11 mouse cellular contexts compared by ENCODE assay signal in the genomic region with DNA sequence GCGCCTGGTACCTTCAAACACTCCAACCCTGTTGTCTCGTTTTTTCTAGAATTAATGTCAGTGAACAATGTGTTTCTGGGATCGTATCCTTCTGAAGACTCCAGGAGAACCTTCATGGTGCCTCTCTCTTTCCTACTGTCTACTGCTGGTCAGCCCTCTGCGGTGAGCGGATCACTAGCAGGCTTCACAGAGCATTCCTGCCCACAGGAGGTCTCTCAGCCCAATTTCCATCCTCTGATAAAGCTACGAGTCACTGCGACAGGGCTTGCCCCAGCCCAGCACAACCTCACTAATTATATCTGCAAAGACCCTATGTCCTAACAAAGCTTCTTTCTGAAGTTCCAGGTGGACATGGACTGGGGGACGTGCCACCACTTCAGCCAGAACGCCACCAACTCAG.
A peak's percentile ranks its signal among the peaks of the same experiment; 100 is the strongest.
DNase-seq lines count a peak whose midpoint lies in the region; ATAC-seq and TF ChIP-seq lines count a peak whose summit lies in the region.
"Had no signal": no experiment of that assay in that cellular context is flagged by ENCODE, and none has a peak within 500 bp of the region (broad histone marks: within the 10 kb centered on the region; RNA-seq: fewer than 3 reads in every experiment).

No protein-coding gene starts in this region.

- DNase-seq in heart, postnatal 25 days (ENCODE audit: low spot score), result no peak
- no peak for DNase-seq in lung, embryonic 14.5 days
- no peak for DNase-seq in lung, postnatal 4 days
- no peak for DNase-seq in hindbrain, embryonic 11.5 days (ENCODE audit: low spot score)
- no peak for DNase-seq in midbrain, embryonic 14.5 days
- DNase-seq in frontal cortex, postnatal 25 days (ENCODE audit: low spot score in 2 of 2), result no peak
- no peak for DNase-seq in right cerebral cortex, postnatal 4 days
- DNase-seq: right cerebral cortex, postnatal 25 days; thymus, adult 18-20 months had no signal

- TF ChIP-seq CTCF in lung, embryonic 14.5 days (IDR thresholded peaks at IDR 0.05; ENCODE audit: low read depth), result no peak

- H3K27me3 ChIP-seq in heart, embryonic 12.5 days (replicated peaks), result no peaks in the 10 kb centered on the region
- H3K27me3 ChIP-seq in lung, embryonic 14.5 days (ENCODE audit: insufficient read depth, low read length), result no peaks in the 10 kb centered on the region
- H3K27me3 ChIP-seq in hindbrain, embryonic 11.5 days (ENCODE audit: control insufficient read depth, insufficient read depth, low read length), result no peaks in the 10 kb centered on the region
- H3K27me3 ChIP-seq in midbrain, embryonic 14.5 days (ENCODE audit: control insufficient read depth, insufficient read depth, low read length), result no peaks in the 10 kb centered on the region

- no peak overlapping the region for H3K4me3 ChIP-seq in heart, embryonic 12.5 days
- no peak overlapping the region for H3K4me3 ChIP-seq in lung, embryonic 14.5 days (ENCODE audit: low read depth, low read length)
- no peak overlapping the region for H3K4me3 ChIP-seq in hindbrain, embryonic 11.5 days (ENCODE audit: low read depth, low read length)
- H3K4me3 ChIP-seq in midbrain, embryonic 14.5 days (replicated peaks; ENCODE audit: low read depth, low read length), result no peak overlapping the region
- H3K4me3 ChIP-seq: myocyte had no signal

- 43% methylated on average over 9 of the region's 9 CpGs for WGBS in heart, embryonic 12.5 days
- 70% methylated on average over 9 of the region's 9 CpGs for WGBS in lung, embryonic 14.5 days
- 63% methylated on average over 9 of the region's 9 CpGs for WGBS in hindbrain, embryonic 11.5 days
- WGBS in midbrain, embryonic 14.5 days, result 74% methylated on average over 9 of the region's 9 CpGs

- H3K4me1 ChIP-seq in heart, embryonic 12.5 days (replicated peaks), result peaks cover 88% of the 10 kb centered on the region
- peaks cover 38% of the 10 kb centered on the region for H3K4me1 ChIP-seq in lung, embryonic 14.5 days (ENCODE audit: insufficient read depth)
- peaks cover 34% of the 10 kb centered on the region for H3K4me1 ChIP-seq in hindbrain, embryonic 11.5 days (replicated peaks; ENCODE audit: control insufficient read depth, insufficient read depth, low read length)
- H3K4me1 ChIP-seq in midbrain, embryonic 14.5 days (ENCODE audit: control insufficient read depth, insufficient read depth, low read length), result peaks cover 57% of the 10 kb centered on the region

- no peak for ATAC-seq in heart, embryonic 12.5 days (ENCODE audit: insufficient number of reproducible peaks, low FRiP score)
- no peak for ATAC-seq in lung, embryonic 14.5 days (ENCODE audit: insufficient read depth)
- ATAC-seq in hindbrain, embryonic 11.5 days (ENCODE audit: low FRiP score), result no peak
- no peak for ATAC-seq in midbrain, embryonic 14.5 days (ENCODE audit: low FRiP score, low TSS enrichment)

- intact Hi-C loops in heart, postnatal 25 days (cut with DNase I), result no loop called here

- peak overlapping the region; percentile 97 for H3K27ac ChIP-seq in heart, embryonic 12.5 days (ENCODE audit: poor library complexity, severe bottlenecking)
- H3K27ac ChIP-seq in lung, embryonic 14.5 days (ENCODE audit: low read depth), result peak overlapping the region; percentile 91
- H3K27ac ChIP-seq in hindbrain, embryonic 11.5 days (ENCODE audit: low read depth, low read length), result peak overlapping the region; percentile 58
- 0 out of 2 replicates have a peak overlapping the region, but pooled peaks have one; percentile 1 for H3K27ac ChIP-seq in midbrain, embryonic 14.5 days (replicated peaks; ENCODE audit: low read depth, low read length)

- peak overlapping the region; percentile 55; the same call in 1 of the 2 replicates for H3K9ac ChIP-seq in heart, embryonic 12.5 days
- H3K9ac ChIP-seq in lung, embryonic 14.5 days, result no peak overlapping the region
- no peak overlapping the region for H3K9ac ChIP-seq in hindbrain, embryonic 11.5 days (ENCODE audit: low read depth, low read length)
- H3K9ac ChIP-seq in midbrain, embryonic 14.5 days (replicated peaks; ENCODE audit: low read length), result no peak overlapping the region

- no peaks in the 10 kb centered on the region for H3K9me3 ChIP-seq in heart, embryonic 12.5 days (replicated peaks)
- no peaks in the 10 kb centered on the region for H3K9me3 ChIP-seq in lung, embryonic 14.5 days (ENCODE audit: low read depth, low read length)
- no peaks in the 10 kb centered on the region for H3K9me3 ChIP-seq in hindbrain, embryonic 11.5 days (ENCODE audit: control insufficient read depth, low read length)
- no peaks in the 10 kb centered on the region for H3K9me3 ChIP-seq in midbrain, embryonic 14.5 days (ENCODE audit: control insufficient read depth, low read length)

- H3K36me3 ChIP-seq in heart, embryonic 12.5 days, result peaks cover 7% of the 10 kb centered on the region; the same call in 1 of the 2 replicates
- 0 out of 2 replicates have a peak, but pooled peaks cover 4% of the 10 kb centered on the region for H3K36me3 ChIP-seq in lung, embryonic 14.5 days (ENCODE audit: insufficient read depth)
- no peaks in the 10 kb centered on the region for H3K36me3 ChIP-seq in hindbrain, embryonic 11.5 days (ENCODE audit: control insufficient read depth, insufficient read depth, low read length)
- H3K36me3 ChIP-seq in midbrain, embryonic 14.5 days (ENCODE audit: control insufficient read depth, insufficient read depth, low read length), result no peaks in the 10 kb centered on the region

- H3K4me2 ChIP-seq in heart, embryonic 12.5 days, result peak overlapping the region; percentile 43
- no peak overlapping the region for H3K4me2 ChIP-seq in lung, embryonic 14.5 days
- H3K4me2 ChIP-seq in hindbrain, embryonic 11.5 days (replicated peaks; ENCODE audit: low read depth, low read length), result no peak overlapping the region
- no peak overlapping the region for H3K4me2 ChIP-seq in midbrain, embryonic 14.5 days (ENCODE audit: low read length)

Comparison
In these comparisons a context has a peak if more than half of its experiments do, and no peak if none do; other contexts are left out.
1. H3K27ac ChIP-seq: peak in every context shown above with its lines; median percentile 97 in heart, embryonic 12.5 days; 91 in lung, embryonic 14.5 days; 58 in hindbrain, embryonic 11.5 days; 1 in midbrain, embryonic 14.5 days.